Mouse (Mus musculus): Measurements from ENCODE around the gene Myo7a. TPM values are rescaled to one million over a fixed set of nuclear protein-coding genes. Genes with fewer than 3 reads are reported as not detected.

The Myo7a gene
- polyA plus RNA-seq (2014; fragmentation: Nextera tagmentation; extraction: Ambion mirVana): 5.3 and 7.6 TPM in 2 replicates

DNA sequence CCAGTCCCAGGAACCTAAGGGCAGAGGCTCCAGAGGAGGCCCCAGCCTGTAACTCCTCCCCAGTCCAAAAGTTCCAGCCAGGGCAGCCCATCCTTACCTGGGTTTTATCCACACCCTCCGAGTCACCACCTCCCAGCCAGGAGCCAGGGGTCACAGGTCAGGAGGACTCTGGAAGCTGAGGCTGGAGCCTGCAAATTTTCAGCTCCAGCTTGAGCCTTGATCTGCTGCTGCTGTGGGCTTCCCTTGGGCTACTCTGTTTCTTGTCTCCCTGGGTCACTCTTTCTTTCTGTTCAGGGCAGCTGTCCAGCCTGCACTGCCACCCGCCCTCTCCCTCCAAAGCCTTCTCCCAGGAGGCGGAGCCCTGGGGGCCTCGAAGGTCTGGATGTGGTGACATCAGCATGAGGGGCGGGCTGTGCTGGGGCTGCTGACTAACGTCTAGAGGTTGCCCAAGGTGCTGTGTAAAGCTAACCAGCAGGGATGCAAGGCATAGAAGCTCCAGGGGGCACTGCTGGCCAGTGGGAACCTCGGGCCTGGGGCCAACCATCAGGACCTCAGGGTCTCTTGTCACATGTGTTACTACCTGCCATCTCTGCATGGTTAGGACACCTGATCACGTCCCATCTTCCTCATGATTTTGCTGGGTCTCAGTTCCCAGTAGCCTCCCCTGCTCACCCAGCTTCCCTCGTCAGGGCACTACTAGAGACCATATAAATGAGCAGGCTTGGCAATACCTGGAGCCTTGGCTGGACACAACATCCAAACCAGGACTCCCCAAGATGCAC is at the start of gene Myo7a:
Myo7a (minus strand) TSS at position 346 of the 782 bp plus-strand sequence.
- H3K4me1 ChIP-seq (ENCODE audit: control insufficient read depth in 2 of 2, insufficient read depth in 2 of 2, low read length in 2 of 2): peaks cover 8 to 18% of the 10 kb centered on the region in 2 experiments
- H3K9ac ChIP-seq (ENCODE audit: low read length): peak within 1 kb of the TSS; percentile 61; the same call in 1 of the 2 replicates
- H3K27me3 ChIP-seq (ENCODE audit: control insufficient read depth, insufficient read depth, low read length): no peaks in the 10 kb centered on the region
- ATAC-seq (ENCODE audit: insufficient number of reproducible peaks, insufficient read depth, low FRiP score, low read depth): no peak
- no peak within 1 kb of the TSS for H3K27ac ChIP-seq (replicated peaks in 1 of 2; ENCODE audit: control insufficient read depth in 1 of 2, insufficient read depth in 1 of 2, low read depth in 2 of 2, low read length in 2 of 2)
- 0 out of 4 replicates have a peak within 1 kb of the TSS, but pooled peaks of 1 of the 2 experiments have one; percentile 12 for H3K4me3 ChIP-seq (ENCODE audit: control insufficient read depth in 1 of 2, insufficient read depth in 1 of 2, low read depth in 1 of 2, low read length in 2 of 2)
- peak within 1 kb of the TSS; percentile 64 for H3K4me2 ChIP-seq (ENCODE audit: low read length)
- WGBS: 26% methylated on average over 9 of the region's 9 CpGs
- no peaks in the 10 kb centered on the region for H3K36me3 ChIP-seq (ENCODE audit: control insufficient read depth, insufficient read depth, low read length)
- no peaks in the 10 kb centered on the region for H3K9me3 ChIP-seq (ENCODE audit: control insufficient read depth, low read length)

DNA sequence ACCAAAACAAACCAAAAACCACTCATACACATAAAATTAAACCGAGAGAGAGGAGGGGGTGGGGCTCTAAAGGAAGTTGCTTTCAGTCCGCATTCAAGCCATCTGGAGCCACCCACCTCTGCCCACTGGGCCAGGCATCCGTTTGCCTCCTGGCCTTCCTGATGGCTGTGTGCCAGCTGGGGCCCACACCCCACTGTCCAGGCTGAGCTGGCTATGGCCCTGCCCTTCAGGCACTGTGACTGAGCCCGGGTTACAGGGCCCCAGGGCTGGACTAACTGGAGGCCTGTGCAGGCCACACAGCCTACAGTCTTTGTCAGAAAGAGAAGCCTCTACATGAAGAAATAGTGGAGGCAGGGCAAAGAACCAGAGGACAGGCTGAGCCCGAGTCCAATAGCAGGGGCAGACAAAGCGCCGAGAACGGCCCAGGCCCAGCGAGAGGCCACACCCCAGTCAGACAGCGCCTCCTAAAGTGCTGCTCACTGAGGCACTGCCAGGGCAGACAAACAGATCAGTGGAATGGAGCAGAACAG is 45.7 kb upstream of the Myo7a start:
- WGBS: 56% methylated on average over 10 of the region's 10 CpGs
- peak overlapping the region; percentile 21; the same call in 1 of the 2 replicates for H3K9ac ChIP-seq (ENCODE audit: low read length)
- no peaks in the 10 kb centered on the region for H3K27me3 ChIP-seq (ENCODE audit: control insufficient read depth, insufficient read depth, low read length)
- H3K36me3 ChIP-seq (ENCODE audit: control insufficient read depth, insufficient read depth, low read length): no peaks in the 10 kb centered on the region
- H3K9me3 ChIP-seq (ENCODE audit: control insufficient read depth, low read length): no peaks in the 10 kb centered on the region
- H3K27ac ChIP-seq (replicated peaks in 1 of 2; ENCODE audit: control insufficient read depth in 1 of 2, insufficient read depth in 1 of 2, low read depth in 2 of 2, low read length in 2 of 2): peak overlapping the region; percentile 33 to 61; a peak in 3 of 4 replicates
- H3K4me3 ChIP-seq (ENCODE audit: control insufficient read depth in 1 of 2, insufficient read depth in 1 of 2, low read depth in 1 of 2, low read length in 2 of 2): no peak overlapping the region
- ATAC-seq (ENCODE audit: insufficient number of reproducible peaks, insufficient read depth, low FRiP score, low read depth): peak; percentile 49
- no peak overlapping the region for H3K4me2 ChIP-seq (ENCODE audit: low read length)
- H3K4me1 ChIP-seq (ENCODE audit: control insufficient read depth in 2 of 2, insufficient read depth in 2 of 2, low read length in 2 of 2): peaks cover 20 to 28% of the 10 kb centered on the region in 2 experiments

- peak overlapping the region; percentile 25 to 61; a peak in 1 of 4 replicates for H3K27ac ChIP-seq (replicated peaks in 1 of 2; ENCODE audit: control insufficient read depth in 1 of 2, insufficient read depth in 1 of 2, low read depth in 2 of 2, low read length in 2 of 2)
- no peak overlapping the region for H3K4me3 ChIP-seq (ENCODE audit: control insufficient read depth in 1 of 2, insufficient read depth in 1 of 2, low read depth in 1 of 2, low read length in 2 of 2)
- H3K36me3 ChIP-seq (ENCODE audit: control insufficient read depth, insufficient read depth, low read length): no peaks in the 10 kb centered on the region
- WGBS: 73% methylated on average over 9 of the region's 9 CpGs
- peaks cover 25 to 31% of the 10 kb centered on the region in 2 experiments for H3K4me1 ChIP-seq (ENCODE audit: control insufficient read depth in 2 of 2, insufficient read depth in 2 of 2, low read length in 2 of 2)
- ATAC-seq (ENCODE audit: insufficient number of reproducible peaks, insufficient read depth, low FRiP score, low read depth): 0 out of 2 replicates have a peak, but pooled peaks have one; percentile 8
- H3K4me2 ChIP-seq (ENCODE audit: low read length): no peak overlapping the region
- no peaks in the 10 kb centered on the region for H3K27me3 ChIP-seq (ENCODE audit: control insufficient read depth, insufficient read depth, low read length)
- no peak overlapping the region; the same call in 1 of the 2 replicates for H3K9ac ChIP-seq (ENCODE audit: low read length)
- H3K9me3 ChIP-seq (ENCODE audit: control insufficient read depth, low read length): no peaks in the 10 kb centered on the region
These were observed 45.2 kb upstream of the Myo7a start for GRCm38 (mm10) chr7:98164382-98164998.

DNA sequence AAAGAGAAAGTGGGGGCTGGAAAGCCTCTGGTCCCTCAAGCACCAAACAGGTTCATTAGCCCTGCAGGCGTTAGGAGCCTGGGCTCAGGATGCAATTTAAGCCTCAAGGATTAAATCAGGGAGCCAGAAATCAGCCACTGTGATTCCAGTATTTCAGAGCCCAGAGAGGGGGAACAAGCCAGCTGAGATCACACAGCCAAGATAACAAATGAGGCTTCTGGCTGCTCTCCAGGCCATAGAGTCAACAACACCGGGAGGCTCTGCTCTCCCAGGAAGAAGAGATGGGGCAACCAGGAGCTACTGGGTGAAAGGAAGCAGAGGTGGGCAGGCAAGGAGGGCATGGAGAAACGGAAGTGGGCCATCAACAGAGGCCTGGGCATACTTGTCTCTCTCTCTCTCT is 44.4 kb upstream of the Myo7a start:
- WGBS: 27% methylated on average over 3 of the region's 3 CpGs
- no peak for ATAC-seq (ENCODE audit: insufficient number of reproducible peaks, insufficient read depth, low FRiP score, low read depth)
- no peak overlapping the region for H3K4me3 ChIP-seq (ENCODE audit: control insufficient read depth in 1 of 2, insufficient read depth in 1 of 2, low read depth in 1 of 2, low read length in 2 of 2)
- no peaks in the 10 kb centered on the region for H3K9me3 ChIP-seq (ENCODE audit: control insufficient read depth, low read length)
- H3K27ac ChIP-seq (replicated peaks in 1 of 2; ENCODE audit: control insufficient read depth in 1 of 2, insufficient read depth in 1 of 2, low read depth in 2 of 2, low read length in 2 of 2): no peak overlapping the region
- H3K27me3 ChIP-seq (ENCODE audit: control insufficient read depth, insufficient read depth, low read length): no peaks in the 10 kb centered on the region
- H3K4me1 ChIP-seq (ENCODE audit: control insufficient read depth in 2 of 2, insufficient read depth in 2 of 2, low read length in 2 of 2): peaks cover 25 to 34% of the 10 kb centered on the region in 2 experiments
- H3K4me2 ChIP-seq (ENCODE audit: low read length): no peak overlapping the region
- no peaks in the 10 kb centered on the region for H3K36me3 ChIP-seq (ENCODE audit: control insufficient read depth, insufficient read depth, low read length)
- no peak overlapping the region for H3K9ac ChIP-seq (ENCODE audit: low read length)

GRCm38 (mm10) chr7:98162239-98162638 is 42.9 kb upstream of the Myo7a start:
- WGBS: 70% methylated on average over 6 of the region's 6 CpGs
- Histone ChIP-seq H3K4me2 (ENCODE audit: low read length) (no peak overlapping the region), H3K27ac (replicated peaks in 1 of 2; ENCODE audit: control insufficient read depth in 1 of 2, insufficient read depth in 1 of 2, low read depth in 2 of 2, low read length in 2 of 2) (no peak overlapping the region), H3K9me3 (ENCODE audit: control insufficient read depth, low read length) (no peaks in the 10 kb centered on the region), H3K4me1 (ENCODE audit: control insufficient read depth in 2 of 2, insufficient read depth in 2 of 2, low read length in 2 of 2) (peaks cover 25 to 36% of the 10 kb centered on the region in 2 experiments), H3K27me3 (ENCODE audit: control insufficient read depth, insufficient read depth, low read length) (no peaks in the 10 kb centered on the region), H3K4me3 (ENCODE audit: control insufficient read depth in 1 of 2, insufficient read depth in 1 of 2, low read depth in 1 of 2, low read length in 2 of 2) (no peak overlapping the region), H3K9ac (ENCODE audit: low read length) (no peak overlapping the region), H3K36me3 (ENCODE audit: control insufficient read depth, insufficient read depth, low read length) (no peaks in the 10 kb centered on the region)
- no peak for ATAC-seq (ENCODE audit: insufficient number of reproducible peaks, insufficient read depth, low FRiP score, low read depth)

- WGBS: 22% methylated on average over 8 of the region's 8 CpGs
- H3K36me3 ChIP-seq (ENCODE audit: control insufficient read depth, insufficient read depth, low read length): no peaks in the 10 kb centered on the region
- no peaks in the 10 kb centered on the region for H3K9me3 ChIP-seq (ENCODE audit: control insufficient read depth, low read length)
- H3K4me3 ChIP-seq (ENCODE audit: control insufficient read depth in 1 of 2, insufficient read depth in 1 of 2, low read depth in 1 of 2, low read length in 2 of 2): no peak overlapping the region
- ATAC-seq (ENCODE audit: insufficient number of reproducible peaks, insufficient read depth, low FRiP score, low read depth): no peak
- peaks cover 36 to 42% of the 10 kb centered on the region in 2 experiments for H3K4me1 ChIP-seq (ENCODE audit: control insufficient read depth in 2 of 2, insufficient read depth in 2 of 2, low read length in 2 of 2)
- H3K4me2 ChIP-seq (ENCODE audit: low read length): no peak overlapping the region
- no peaks in the 10 kb centered on the region for H3K27me3 ChIP-seq (ENCODE audit: control insufficient read depth, insufficient read depth, low read length)
- peak overlapping the region in 1 of 2 experiments; percentile 10; a peak in 1 of 4 replicates for H3K27ac ChIP-seq (replicated peaks in 1 of 2; ENCODE audit: control insufficient read depth in 1 of 2, insufficient read depth in 1 of 2, low read depth in 2 of 2, low read length in 2 of 2)
- peak overlapping the region; percentile 21; the same call in 1 of the 2 replicates for H3K9ac ChIP-seq (ENCODE audit: low read length)
These were observed 40.9 kb upstream of the Myo7a start for GRCm38 (mm10) chr7:98160041-98160740.

DNA sequence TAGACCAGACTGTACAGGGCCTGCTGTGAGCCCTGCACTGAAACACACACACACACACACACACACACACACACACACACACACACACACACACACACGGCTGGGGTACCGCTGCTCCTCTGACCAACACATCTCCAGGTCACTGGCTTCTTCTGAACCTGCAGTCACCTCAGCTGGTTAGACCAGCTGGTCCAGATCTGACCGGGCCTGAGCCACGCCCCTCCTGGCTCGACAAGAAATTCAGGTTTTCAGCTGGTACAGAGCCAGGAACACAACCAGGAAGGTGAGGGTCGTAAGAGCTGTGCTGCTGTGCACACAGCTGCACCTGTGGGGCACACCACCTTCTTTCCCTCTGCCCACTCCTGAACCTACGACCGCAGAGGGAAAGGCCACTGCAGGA is 39.2 kb upstream of the Myo7a start:
- Histone ChIP-seq H3K4me3 (ENCODE audit: control insufficient read depth in 1 of 2, insufficient read depth in 1 of 2, low read depth in 1 of 2, low read length in 2 of 2) (no peak overlapping the region), H3K4me2 (ENCODE audit: low read length) (no peak overlapping the region), H3K36me3 (ENCODE audit: control insufficient read depth, insufficient read depth, low read length) (no peaks in the 10 kb centered on the region), H3K27ac (replicated peaks in 1 of 2; ENCODE audit: control insufficient read depth in 1 of 2, insufficient read depth in 1 of 2, low read depth in 2 of 2, low read length in 2 of 2) (no peak overlapping the region), H3K9me3 (ENCODE audit: control insufficient read depth, low read length) (no peaks in the 10 kb centered on the region), H3K4me1 (ENCODE audit: control insufficient read depth in 2 of 2, insufficient read depth in 2 of 2, low read length in 2 of 2) (peaks cover 27 to 34% of the 10 kb centered on the region in 2 experiments), H3K9ac (ENCODE audit: low read length) (no peak overlapping the region), H3K27me3 (ENCODE audit: control insufficient read depth, insufficient read depth, low read length) (no peaks in the 10 kb centered on the region)
- WGBS: 57% methylated on average over 8 of the region's 8 CpGs
- ATAC-seq (ENCODE audit: insufficient number of reproducible peaks, insufficient read depth, low FRiP score, low read depth): no peak

All from heart, embryonic 14.5 days (tissue).